Mouse (Mus musculus): ENCODE data around the gene Mx1. TPM values are rescaled to one million over a fixed set of nuclear protein-coding genes. Genes with fewer than 3 reads are reported as not detected.

Mx1 gene
- total and polyA plus RNA-seq, 3 experiments = 0.72 to 8.6 (median 7.8) TPM

DNA sequence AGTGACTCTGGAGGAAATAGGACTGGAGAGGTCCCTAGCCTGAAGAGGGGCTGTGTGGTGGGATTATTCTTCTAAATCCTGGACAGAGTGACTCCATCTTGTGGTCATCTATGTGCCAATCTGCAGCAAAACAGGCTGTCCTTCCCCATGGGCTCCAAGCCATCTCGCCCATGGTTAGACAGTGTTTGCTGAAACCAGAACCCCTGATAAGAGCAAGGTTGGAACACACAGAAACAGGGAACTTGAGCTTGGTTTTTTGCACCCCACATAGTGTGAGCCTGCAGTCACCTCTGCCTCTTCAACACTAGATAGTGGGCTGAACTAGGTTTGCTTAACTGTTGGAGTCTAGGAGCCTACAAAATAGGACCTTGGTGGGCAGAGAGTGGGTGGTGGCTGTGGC, 13.8 kb upstream of the Mx1 start:
- dilution Hi-C loops (cut with MboI; ENCODE audit: extremely low pct_ligation_motif_present, extremely low pct_unique_long_range_greater_than_20kb, low sequenced_read_pairs) = no loop called here
- TF ChIP-seq ZKSCAN1 (IDR thresholded peaks at IDR 0.05; ENCODE audit: borderline replicate concordance, low read depth, low read length) (no peak), MYC (IDR thresholded peaks at IDR 0.05; ENCODE audit: low read depth, low read length) (no peak), TCF12 (IDR thresholded peaks at IDR 0.05; ENCODE audit: low read depth, low read length) (no peak), NRF1 (IDR thresholded peaks at IDR 0.05; ENCODE audit: low read depth, low read length) (no peak), TBP (conservative IDR thresholded peaks at IDR 0.05; ENCODE audit: low read depth, low read length) (no peak), PAX5 (IDR thresholded peaks at IDR 0.05; ENCODE audit: low read length) (no peak), ETS1 (conservative IDR thresholded peaks at IDR 0.05; ENCODE audit: low read depth, low read length) (no peak), HCFC1 (IDR thresholded peaks at IDR 0.05; ENCODE audit: low read depth, low read length) (no peak), USF1 (IDR thresholded peaks at IDR 0.05; ENCODE audit: low read depth, low read length) (no peak), POLR2AphosphoS2 (IDR thresholded peaks at IDR 0.05; ENCODE audit: low read depth, low read length) (no peak), BHLHE40 (IDR thresholded peaks at IDR 0.05; ENCODE audit: low read depth, low read length) (no peak), NELFE (IDR thresholded peaks at IDR 0.05; ENCODE audit: low read depth, low read length) (no peak), CHD1 (IDR thresholded peaks at IDR 0.05; ENCODE audit: low read depth, low read length) (no peak), KAT2A (IDR thresholded peaks at IDR 0.05; ENCODE audit: insufficient replicate concordance, low read length) (no peak), USF2 (conservative IDR thresholded peaks at IDR 0.05; ENCODE audit: low read depth, low read length) (no peak), IRF4 (IDR thresholded peaks at IDR 0.05; ENCODE audit: low read depth, low read length) (no peak), RAD21 (IDR thresholded peaks at IDR 0.05; ENCODE audit: low read depth, low read length) (no peak), CTCF (conservative IDR thresholded peaks at IDR 0.05 in 1 of 2, IDR thresholded peaks at IDR 0.05 in 1 of 2; ENCODE audit: low read depth in 2 of 2, low read length in 2 of 2) (no peak)
- H3K9ac ChIP-seq (ENCODE audit: insufficient read depth, low read depth) = no peak overlapping the region
- no peak for DNase-seq (ENCODE audit: extremely low read depth)
- no peaks in the 10 kb centered on the region for H3K36me3 ChIP-seq (replicated peaks in 1 of 2; ENCODE audit: control insufficient read depth in 1 of 2, insufficient read depth in 1 of 2, low read length in 1 of 2)
- H3K4me1 ChIP-seq (ENCODE audit: control insufficient read depth in 1 of 2, insufficient read depth in 2 of 2) = peaks cover 3 to 18% of the 10 kb centered on the region in 2 experiments; a peak in 2 of 4 replicates
- no peaks in the 10 kb centered on the region for H3K27me3 ChIP-seq (replicated peaks)
- H3K4me3 ChIP-seq (replicated peaks in 1 of 3; ENCODE audit: low read depth in 2 of 3, low read length in 2 of 3, poor library complexity in 1 of 3) = no peak overlapping the region
- no peak overlapping the region for H3K4me2 ChIP-seq (ENCODE audit: insufficient read depth, low read depth, poor library complexity, severe bottlenecking)
- no peaks in the 10 kb centered on the region for H3K9me3 ChIP-seq (replicated peaks; ENCODE audit: low read length)
- in situ Hi-C loops (cut with MboI; ENCODE audit: low pct_ligation_motif_present, low pct_unique_long_range_greater_than_20kb, low sequenced_read_pairs) = no loop called here
- no peaks in the 10 kb centered on the region for H3K79me2 ChIP-seq (replicated peaks; ENCODE audit: control insufficient read depth, extremely low read depth, insufficient read depth, poor library complexity, severe bottlenecking)
- H3K27ac ChIP-seq (ENCODE audit: insufficient read depth, low read depth) = no peak overlapping the region

DNA sequence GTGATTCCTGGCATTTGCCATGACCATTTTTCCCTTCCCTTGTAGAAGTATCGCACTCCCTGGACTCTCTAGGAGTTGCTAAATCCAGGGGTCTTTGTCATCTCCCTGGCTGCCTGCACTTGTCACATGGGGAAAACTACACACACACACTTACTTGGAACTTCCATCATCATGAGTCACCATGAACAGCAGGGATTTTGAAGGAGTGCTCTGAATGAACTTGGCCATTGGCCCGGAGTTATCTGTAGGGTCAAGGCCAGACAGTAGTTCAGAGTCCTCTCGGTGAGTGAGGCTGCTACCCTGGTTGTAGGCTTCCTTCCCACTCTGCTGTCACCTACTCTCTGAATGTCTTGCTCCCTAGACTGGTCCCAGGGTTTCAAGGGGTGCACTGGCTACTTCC, 12.9 kb upstream of the Mx1 start:
- in situ Hi-C loops (cut with MboI; ENCODE audit: low pct_ligation_motif_present, low pct_unique_long_range_greater_than_20kb, low sequenced_read_pairs) (no loop called here), dilution Hi-C loops (cut with MboI; ENCODE audit: extremely low pct_ligation_motif_present, extremely low pct_unique_long_range_greater_than_20kb, low sequenced_read_pairs) (no loop called here)
- no peaks in the 10 kb centered on the region for H3K36me3 ChIP-seq (replicated peaks in 1 of 2; ENCODE audit: control insufficient read depth in 1 of 2, insufficient read depth in 1 of 2, low read length in 1 of 2)
- DNase-seq (ENCODE audit: extremely low read depth) = no peak
- TF ChIP-seq MYC (IDR thresholded peaks at IDR 0.05; ENCODE audit: low read depth, low read length) (no peak), POLR2AphosphoS2 (IDR thresholded peaks at IDR 0.05; ENCODE audit: low read depth, low read length) (no peak), EP300 (IDR thresholded peaks at IDR 0.05; ENCODE audit: low read length) (no peak), CTCF (conservative IDR thresholded peaks at IDR 0.05 in 1 of 2, IDR thresholded peaks at IDR 0.05 in 1 of 2; ENCODE audit: low read depth in 2 of 2, low read length in 2 of 2) (no peak), MAZ (IDR thresholded peaks at IDR 0.05; ENCODE audit: low read depth, low read length) (no peak), IRF4 (IDR thresholded peaks at IDR 0.05; ENCODE audit: low read depth, low read length) (no peak), USF2 (conservative IDR thresholded peaks at IDR 0.05; ENCODE audit: low read depth, low read length) (no peak), KAT2A (IDR thresholded peaks at IDR 0.05; ENCODE audit: insufficient replicate concordance, low read length) (no peak), ZC3H11A (IDR thresholded peaks at IDR 0.05; ENCODE audit: low read depth, low read length) (no peak), JUN (IDR thresholded peaks at IDR 0.05; ENCODE audit: insufficient read depth, low read depth, low read length) (no peak), NRF1 (IDR thresholded peaks at IDR 0.05; ENCODE audit: low read depth, low read length) (no peak), MAFK (IDR thresholded peaks at IDR 0.05; ENCODE audit: insufficient replicate concordance, low read length) (no peak), UBTF (IDR thresholded peaks at IDR 0.05; ENCODE audit: low read depth, low read length) (no peak), ZKSCAN1 (IDR thresholded peaks at IDR 0.05; ENCODE audit: borderline replicate concordance, low read depth, low read length) (no peak), ZMIZ1 (IDR thresholded peaks at IDR 0.05; ENCODE audit: low read depth, low read length) (no peak), CHD2 (IDR thresholded peaks at IDR 0.05; ENCODE audit: low read length) (no peak), PAX5 (IDR thresholded peaks at IDR 0.05; ENCODE audit: low read length) (no peak), ETS1 (conservative IDR thresholded peaks at IDR 0.05; ENCODE audit: low read depth, low read length) (no peak), SMC3 (IDR thresholded peaks at IDR 0.05; ENCODE audit: low read depth, low read length) (no peak)
- H3K4me2 ChIP-seq (ENCODE audit: insufficient read depth, low read depth, poor library complexity, severe bottlenecking) = no peak overlapping the region
- H3K27me3 ChIP-seq (replicated peaks) = no peaks in the 10 kb centered on the region
- no peaks in the 10 kb centered on the region for H3K79me2 ChIP-seq (replicated peaks; ENCODE audit: control insufficient read depth, extremely low read depth, insufficient read depth, poor library complexity, severe bottlenecking)
- no peak overlapping the region for H3K27ac ChIP-seq (ENCODE audit: insufficient read depth, low read depth)
- H3K9me3 ChIP-seq (replicated peaks; ENCODE audit: low read length) = no peaks in the 10 kb centered on the region
- peaks cover 5 to 22% of the 10 kb centered on the region in 2 experiments; a peak in 3 of 4 replicates for H3K4me1 ChIP-seq (ENCODE audit: control insufficient read depth in 1 of 2, insufficient read depth in 2 of 2)
- H3K9ac ChIP-seq (ENCODE audit: insufficient read depth, low read depth) = no peak overlapping the region
- no peak overlapping the region for H3K4me3 ChIP-seq (replicated peaks in 1 of 3; ENCODE audit: low read depth in 2 of 3, low read length in 2 of 3, poor library complexity in 1 of 3)
